Mouse (Mus musculus): ENCODE data around the gene Cdk7.

The Cdk7 gene

GRCm38 (mm10) chr13:100724051-100724754 lies 6.5 kb downstream of the Cdk7 start:
- DNase-seq: no peak

- no peak for DNase-seq
These were observed 9.1 kb downstream of the Cdk7 start for GRCm38 (mm10) chr13:100721656-100722055.

- no peak for DNase-seq
These were observed 15.3 kb downstream of the Cdk7 start for GRCm38 (mm10) chr13:100715467-100715866.

- no peak for DNase-seq
These were observed 24.5 kb downstream of the Cdk7 start for GRCm38 (mm10) chr13:100706206-100706605.

GRCm38 (mm10) chr13:100703468-100703867 lies 27.3 kb downstream of the Cdk7 start:
- DNase-seq: peak; percentile 69 to 76

- DNase-seq: no peak
These were observed 31.9 kb downstream of the Cdk7 start for GRCm38 (mm10) chr13:100698866-100699265.

- no peak for DNase-seq
These were observed 33.2 kb downstream of the Cdk7 start for GRCm38 (mm10) chr13:100697541-100697940.

GRCm38 (mm10) chr13:100687513-100687912 lies 43.2 kb downstream of the Cdk7 start:
- DNase-seq: no peak

GRCm38 (mm10) chr13:100684355-100684754 lies 46.4 kb downstream of the Cdk7 start:
- no peak for DNase-seq

GRCm38 (mm10) chr13:100682837-100683236 lies 47.9 kb downstream of the Cdk7 start:
- no peak for DNase-seq

- no peak for DNase-seq
These were observed 49.1 kb downstream of the Cdk7 start for GRCm38 (mm10) chr13:100681615-100682014.

- no peak for DNase-seq
These were observed 54.7 kb downstream of the Cdk7 start for GRCm38 (mm10) chr13:100675936-100676635.

- DNase-seq: no peak
These were observed 60.5 kb downstream of the Cdk7 start for GRCm38 (mm10) chr13:100670181-100670741.

GRCm38 (mm10) chr13:100669291-100670022 lies 61.3 kb downstream of the Cdk7 start, which contains the start of gene Ccdc125:
Gene Ccdc125, plus strand, starts transcription at chr13:100669717.
- peak; percentile 25 to 34 for DNase-seq

- DNase-seq: peak in 1 of 2 experiments; percentile 43
These were observed 70.8 kb downstream of the Cdk7 start for GRCm38 (mm10) chr13:100659864-100660456.

GRCm38 (mm10) chr13:100658091-100658490 lies 72.6 kb downstream of the Cdk7 start:
- DNase-seq: no peak

Data from kidney, adult 8-10 months (tissue).